Mouse (Mus musculus) testis, postnatal 10 days (tissue): Measurements from ENCODE around the gene Nop16.
"Not testable (repeated sequence)": the region's sequence is repeated elsewhere in the genome, so short reads cannot be mapped to it uniquely, and the experiment has no call there.

Experiments used
- DNase-seq: peaks from one replicate; pipeline ENCODE4 v3.0.0; 2021; ENCODE audit warnings: low spot score

The Nop16 gene

DNA sequence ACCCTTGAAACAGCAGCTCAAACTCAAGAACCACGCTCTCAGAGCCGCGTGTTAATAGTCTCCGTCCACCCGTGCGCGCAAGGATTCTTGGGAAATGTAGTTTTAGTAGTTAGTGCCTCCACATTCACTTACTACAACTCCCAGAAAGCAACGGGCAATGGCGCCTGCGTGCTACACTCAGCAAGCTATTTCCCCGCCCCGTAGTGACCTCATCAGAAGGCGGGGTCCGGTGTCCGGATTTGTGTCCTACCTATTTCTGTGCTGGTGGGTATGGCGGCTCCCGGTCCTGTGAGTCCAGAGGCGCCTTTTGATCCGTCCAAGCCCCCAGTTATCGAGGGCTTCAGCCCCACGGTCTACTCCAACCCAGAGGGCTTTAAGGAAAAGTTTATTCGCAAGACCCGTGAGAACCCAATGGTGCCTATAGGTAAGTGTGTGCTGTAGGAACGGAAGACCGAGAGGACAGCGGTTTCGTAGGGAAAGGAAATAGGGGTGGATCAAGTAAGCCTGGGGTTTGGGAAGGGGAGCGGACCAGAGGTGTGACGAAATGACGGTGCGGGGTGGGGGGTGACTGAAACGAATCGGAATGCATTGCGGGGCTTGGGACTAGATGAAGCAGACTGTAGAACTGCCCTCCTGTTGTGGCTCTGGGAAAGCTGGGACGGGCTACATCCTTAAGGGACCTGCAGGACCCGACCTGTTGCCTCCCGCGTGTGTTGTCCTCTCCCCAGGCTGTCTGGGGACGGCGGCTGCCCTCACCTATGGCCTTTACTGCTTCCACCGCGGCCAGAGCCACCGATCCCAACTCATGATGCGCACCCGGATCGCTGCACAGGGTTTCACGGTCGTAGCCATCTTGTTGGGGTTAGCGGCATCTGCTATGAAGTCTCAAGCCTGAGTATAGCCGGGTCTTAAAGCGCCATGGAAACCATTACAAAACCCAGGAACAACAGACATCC lies at the start of gene Nop16, which contains the start of gene Higd2a:
TSS of gene Nop16 (minus strand) at position 95 of the 956 bp plus-strand sequence.
TSS of gene Higd2a (plus strand) at position 212 of the 956 bp plus-strand sequence.
- peak; percentile 96 for DNase-seq

DNA sequence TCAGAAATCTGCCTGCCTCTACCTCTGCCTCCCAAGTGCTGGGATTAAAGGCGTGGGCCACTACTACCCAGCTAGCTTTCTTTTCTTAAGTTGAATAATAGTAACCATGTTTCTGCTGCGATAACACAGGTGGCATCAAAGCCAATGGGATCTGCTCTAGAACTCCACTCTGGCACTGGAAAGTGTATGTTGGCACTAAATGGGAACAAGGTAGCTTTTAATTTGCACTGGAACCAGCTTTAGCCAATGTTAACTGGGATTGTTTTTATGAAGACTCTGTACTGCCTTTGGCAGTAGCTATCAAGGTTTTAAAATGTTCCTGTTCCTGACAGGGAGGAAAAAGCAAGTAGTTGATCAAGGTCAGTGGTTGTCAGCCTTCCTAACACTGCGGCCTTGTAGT lies 45.1 kb upstream of the Nop16 start:
- DNase-seq = no peak

DNA sequence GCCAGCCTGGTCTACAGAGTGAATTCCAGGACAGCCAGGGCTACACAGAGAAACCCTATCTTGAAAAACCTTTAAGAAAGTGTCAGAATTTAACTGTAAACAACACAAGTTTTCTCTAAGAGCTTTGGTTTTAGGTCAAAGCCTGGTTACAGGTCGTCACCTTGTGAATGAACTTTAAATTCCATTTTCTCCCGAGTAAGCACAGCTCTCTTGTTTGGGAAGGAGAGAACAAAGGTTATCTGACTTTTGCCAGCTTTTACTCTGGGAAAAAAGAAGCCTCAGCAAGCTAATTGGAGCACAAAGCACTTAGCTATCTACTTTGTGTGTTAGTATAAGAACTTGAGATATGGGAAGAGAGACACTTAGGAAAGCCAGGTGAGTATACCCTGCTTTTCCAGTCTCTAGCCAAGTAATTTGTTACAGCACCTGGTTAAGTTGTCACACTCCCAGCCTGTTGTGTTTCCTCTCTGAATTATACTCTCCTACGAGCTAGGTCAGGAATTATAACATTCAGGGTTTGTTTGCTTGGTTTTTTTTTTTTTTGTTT lies 42.9 kb upstream of the Nop16 start:
- DNase-seq = no peak

DNA sequence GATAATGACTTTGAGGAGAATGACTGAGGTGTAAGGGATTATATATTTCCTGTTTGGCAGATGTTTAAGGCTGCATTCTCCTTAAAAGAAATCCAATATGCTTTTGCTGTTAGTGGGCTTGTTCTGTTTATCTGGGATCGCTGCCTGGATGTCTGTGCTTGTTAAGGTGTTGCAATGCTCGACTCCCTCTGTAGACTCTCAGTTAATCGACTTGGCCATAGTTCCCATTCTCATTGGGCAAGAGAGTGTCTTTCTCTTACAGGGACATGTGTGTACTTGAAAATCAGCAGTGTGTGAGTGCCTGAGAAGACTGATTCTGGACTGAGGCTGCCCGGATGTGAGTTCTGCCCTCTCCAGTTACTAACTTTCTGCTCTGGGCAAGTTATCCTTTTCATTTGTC lies 39.2 kb upstream of the Nop16 start:
- no peak for DNase-seq

DNA sequence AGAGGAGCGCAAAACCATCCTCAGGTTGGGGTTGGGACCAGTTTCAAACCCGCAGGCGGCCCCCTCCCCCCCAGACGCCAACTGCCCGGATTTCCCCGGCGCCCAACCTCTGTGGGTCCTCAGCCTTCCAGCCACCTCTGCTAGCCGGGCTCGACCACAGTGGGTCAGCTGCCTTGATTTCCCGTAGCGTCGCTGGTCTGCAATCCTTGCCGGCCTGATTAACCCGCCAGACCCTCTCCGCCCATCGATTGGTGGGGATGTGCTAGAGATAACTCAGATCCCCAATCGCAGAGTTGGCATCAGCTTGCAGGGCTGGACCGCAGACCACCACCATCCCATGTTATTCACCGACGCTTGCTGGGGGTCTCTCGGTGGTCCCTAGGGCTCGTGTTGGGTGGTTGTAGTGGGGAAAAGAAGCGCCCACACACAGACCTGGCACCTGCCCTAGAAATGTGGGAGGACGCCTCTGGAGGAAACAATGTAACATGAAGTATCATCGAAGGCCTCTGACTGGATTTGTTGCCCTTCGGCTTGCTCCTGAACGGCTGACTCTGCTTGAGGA lies 32.2 kb upstream of the Nop16 start:
- DNase-seq = peak; percentile 76

DNA sequence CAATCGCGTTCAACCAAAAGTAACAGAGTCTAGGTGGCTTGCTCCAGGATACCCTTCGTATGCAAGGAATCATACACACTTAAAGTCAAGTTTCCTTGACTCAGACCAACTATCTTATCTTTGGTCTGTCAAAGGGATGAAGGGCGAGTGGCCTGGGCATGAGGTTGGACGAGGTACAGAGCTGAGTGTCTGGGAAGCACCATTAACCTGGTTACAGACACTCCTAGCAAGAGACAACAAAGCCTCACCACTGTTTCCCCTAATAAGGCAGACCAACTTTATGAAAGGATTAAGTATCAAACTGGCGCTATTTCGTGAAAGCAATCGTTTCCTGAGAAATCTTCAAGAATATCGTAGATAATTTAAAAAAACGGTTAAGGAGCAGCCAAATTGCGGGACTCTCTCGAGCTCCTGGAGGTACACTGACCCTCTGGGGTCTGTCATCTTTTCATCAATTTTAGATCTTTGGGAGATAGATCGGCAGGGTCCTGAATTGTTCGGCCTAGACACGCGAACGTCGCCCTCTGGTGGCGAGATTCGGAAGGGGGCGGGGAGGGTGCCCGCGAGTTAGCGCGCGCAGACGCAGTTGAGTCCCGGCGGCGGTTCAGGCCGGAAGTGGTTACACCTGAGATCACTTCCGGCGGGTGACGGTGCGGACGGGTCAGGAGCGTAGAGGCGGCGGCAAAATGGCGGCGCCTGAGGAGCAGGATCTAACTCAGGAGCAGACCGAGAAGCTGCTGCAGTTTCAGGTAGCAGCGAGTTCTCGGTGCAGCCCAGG lies 31.5 kb upstream of the Nop16 start, which contains the start of gene Faf2:
TSS of gene Faf2 (plus strand) at position 630 of the 778 bp plus-strand sequence.
- DNase-seq = peak; percentile 99

DNA sequence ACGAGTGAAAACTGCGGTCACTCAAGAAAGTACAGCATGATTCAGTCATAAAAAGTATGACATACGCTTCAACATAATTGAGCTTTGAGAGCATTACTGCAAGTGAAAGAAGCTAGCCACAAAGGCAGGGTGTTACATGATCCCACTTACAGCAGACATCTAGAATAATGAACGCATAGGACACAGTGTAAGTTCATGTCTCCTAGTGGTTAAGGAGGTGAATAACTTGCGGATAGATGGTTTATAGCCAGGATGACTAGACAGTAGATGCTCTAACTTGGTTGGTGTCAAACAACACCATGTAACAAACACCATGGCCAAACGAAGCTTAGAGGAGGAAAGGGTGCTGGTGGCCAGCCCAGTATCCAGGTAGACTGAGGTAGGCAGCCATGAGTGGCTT lies 27.1 kb upstream of the Nop16 start:
- DNase-seq = no peak

DNA sequence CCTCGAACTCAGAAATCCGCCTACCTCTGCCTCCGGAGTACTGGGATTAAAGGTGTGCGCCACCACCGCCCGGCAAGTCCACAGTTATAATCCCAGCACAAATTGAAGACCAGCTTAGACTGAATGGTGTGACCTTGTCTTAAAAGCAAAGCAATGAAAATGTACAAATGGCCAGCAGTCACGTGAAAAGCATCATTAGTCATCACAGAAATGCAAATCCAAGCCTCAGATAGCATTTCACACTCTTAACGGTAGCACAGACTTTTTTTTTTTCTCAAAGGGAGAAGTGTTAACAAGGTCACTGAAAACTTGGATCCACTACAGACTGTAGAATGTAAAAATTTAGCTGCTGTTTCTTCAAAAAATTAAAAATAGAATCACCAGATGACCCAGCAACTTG lies 26.4 kb upstream of the Nop16 start:
- DNase-seq = no peak

DNA sequence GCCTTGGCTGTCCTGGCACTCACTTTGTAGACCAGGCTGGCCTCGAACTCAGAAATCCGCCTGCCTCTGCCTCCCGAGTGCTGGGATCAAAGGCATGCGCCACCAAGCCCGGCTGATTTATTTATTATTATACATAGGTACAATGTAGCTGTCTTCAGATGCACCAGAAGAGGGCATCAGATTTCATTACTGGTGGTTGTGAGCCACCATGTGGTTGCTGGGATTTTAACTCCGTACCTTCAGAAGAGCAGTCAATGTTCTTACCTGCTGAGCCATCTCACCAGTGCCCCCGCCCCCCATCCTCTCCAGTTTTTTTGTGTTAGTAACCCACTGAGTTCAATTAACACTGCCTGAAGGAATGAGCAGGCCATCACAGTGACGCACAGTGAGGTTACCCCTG lies 23.3 kb upstream of the Nop16 start:
- DNase-seq = not testable (repeated sequence)

DNA sequence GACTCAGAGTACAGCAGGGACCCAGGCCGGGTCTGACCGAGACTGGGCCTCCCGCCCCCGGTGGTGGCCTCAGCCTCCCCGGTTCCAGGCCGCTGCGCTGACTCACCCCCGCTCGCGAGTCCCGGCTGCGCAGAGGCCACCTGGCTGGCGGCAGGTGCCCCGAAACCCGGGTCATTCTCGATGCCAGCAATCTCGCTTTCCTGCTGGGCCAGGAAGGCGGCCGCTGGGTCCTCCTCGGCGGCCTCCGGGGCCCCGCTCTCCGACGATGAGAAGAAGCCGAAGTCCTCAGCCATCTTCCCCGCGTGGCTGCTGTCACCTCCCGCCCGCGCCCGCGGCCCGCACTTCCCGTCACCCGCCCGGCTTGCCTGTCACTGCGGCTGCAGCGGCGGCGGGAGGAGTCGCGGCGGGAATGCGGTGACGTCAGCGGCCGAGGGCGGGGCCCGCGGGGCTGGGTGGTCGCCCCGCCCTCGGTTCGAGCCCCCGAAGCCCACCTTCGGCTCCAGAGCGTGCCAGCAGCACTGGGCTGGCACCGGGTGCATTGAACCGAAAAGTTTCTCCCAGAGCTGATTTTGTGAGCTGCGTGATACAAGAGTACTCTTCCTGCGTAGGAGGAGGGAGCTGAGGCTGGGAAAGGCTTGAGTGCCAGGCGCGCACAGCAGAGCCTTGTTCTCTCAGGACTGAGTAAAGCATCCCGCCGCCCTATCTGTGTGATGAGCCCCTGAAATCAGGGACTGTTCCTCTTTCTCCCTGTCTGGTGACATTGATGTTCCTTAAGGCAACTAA lies 21.3 kb upstream of the Nop16 start, which contains the start of gene Cltb:
TSS of gene Cltb (minus strand) at position 373 of the 783 bp plus-strand sequence.
- DNase-seq = peak; percentile 95

DNA sequence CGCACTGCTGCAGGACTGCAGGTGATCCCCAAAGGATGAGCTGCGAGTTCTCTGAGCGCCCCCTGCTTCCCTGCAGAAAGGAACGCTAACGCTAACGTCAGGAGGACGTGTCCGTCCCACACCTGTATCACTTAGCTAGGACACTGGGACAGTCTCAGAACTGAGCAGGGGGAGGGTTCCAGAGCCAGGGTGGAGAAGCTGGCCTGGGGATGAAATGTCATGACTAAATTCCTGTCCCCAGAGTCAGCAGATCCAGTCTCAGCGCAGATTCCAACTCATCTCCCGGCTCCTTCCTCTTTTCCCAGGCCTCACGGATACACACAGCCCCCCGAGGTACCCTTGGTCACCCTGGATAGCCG lies 20.7 kb upstream of the Nop16 start:
- no peak for DNase-seq

DNA sequence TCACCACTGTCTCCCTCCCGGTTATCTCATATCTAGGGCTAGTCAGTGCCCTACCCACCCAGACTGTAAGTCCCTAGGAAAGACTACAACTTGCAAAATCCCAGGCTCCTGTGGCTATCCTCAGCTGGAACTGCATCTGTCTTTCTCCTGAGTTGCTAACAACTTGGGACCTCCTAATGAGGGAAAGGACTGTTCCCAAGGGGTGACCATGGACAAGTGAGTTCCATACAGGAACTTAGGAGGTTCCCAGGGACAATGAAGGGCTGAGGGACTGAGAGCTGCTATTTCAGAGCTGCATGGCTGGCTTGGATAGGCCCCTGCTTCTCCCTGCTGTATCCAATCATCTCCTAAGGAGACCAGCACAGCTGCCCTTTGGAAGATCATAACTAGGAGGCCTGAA lies 19.4 kb upstream of the Nop16 start:
- DNase-seq = no peak

DNA sequence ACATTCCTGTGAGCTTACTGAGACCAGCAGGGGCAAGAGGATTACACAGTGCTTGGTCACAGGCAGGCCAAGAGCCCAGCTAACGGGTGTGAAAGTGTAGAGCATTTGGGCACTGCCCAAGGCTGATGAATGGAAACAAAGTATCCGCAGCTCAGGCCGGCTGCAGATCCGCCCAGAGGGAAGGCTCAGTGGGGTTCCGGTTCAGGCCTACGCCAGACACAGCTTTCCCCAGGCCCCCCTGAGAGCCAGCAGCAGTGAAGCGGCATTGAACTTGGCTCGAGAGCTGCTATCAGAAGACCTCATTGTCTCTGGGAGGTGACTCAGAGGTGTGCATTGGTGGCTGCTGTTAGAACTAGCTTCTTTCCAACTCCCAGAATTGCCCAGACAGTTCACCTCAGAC lies 18.8 kb upstream of the Nop16 start:
- peak; percentile 69 for DNase-seq

DNA sequence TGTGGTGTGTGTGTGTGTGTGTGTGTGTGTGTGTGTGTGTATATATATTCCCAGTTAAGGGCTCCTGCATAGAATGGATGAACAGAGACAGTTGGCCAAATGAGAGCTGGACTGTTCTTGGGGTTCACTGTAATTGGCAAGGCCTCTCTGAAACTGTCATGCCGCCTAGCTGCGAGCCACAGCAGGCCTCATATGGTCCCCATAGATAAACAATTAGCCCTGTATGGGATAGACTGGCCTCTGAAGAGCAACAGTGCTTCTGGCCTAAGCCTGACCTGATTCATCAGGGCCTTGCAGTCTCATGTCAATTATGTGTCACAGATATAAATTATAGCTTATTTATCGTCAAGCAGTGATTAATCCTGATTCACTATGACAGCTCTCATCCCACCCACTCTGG lies 18.1 kb upstream of the Nop16 start:
- no peak for DNase-seq

DNA sequence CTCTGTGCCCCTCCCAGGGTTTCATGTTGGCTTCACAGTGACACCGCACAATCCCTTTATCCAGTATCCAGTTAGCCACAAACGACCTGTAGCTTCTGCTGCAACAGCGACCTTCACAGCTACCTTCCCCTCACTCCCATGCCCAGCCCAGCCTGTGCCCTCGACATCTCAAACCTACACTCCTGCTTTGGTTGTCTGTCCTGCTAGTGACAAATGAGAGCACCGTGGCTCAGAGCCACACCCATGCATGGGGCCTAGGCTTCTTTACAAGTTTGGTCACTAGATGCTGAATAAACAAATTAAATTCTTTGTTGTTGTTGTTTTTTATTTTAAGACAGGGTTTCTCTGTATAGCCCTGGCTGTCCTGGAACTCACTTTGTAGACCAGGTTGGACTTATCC lies 17.3 kb upstream of the Nop16 start:
- DNase-seq = no peak

DNA sequence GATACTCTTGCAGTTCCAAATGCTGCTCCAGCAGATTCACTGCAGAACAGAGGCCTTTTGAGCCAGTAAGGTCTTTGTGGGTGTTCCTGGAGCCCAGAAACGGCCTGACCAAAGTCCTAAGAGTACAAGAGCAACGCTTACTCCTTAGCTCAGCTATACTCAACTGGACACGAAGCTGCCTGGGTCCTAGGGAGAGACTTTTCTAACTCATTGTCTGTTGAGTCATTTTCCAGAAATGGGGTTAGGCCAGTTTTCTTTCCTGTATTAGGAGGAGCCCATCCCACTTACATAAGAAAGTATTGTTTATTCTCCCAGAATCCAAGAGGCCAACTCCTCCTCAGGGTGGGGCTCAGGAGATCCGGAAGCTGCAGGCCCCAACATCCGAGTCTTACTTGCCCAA lies 15.5 kb upstream of the Nop16 start:
- DNase-seq = no peak

DNA sequence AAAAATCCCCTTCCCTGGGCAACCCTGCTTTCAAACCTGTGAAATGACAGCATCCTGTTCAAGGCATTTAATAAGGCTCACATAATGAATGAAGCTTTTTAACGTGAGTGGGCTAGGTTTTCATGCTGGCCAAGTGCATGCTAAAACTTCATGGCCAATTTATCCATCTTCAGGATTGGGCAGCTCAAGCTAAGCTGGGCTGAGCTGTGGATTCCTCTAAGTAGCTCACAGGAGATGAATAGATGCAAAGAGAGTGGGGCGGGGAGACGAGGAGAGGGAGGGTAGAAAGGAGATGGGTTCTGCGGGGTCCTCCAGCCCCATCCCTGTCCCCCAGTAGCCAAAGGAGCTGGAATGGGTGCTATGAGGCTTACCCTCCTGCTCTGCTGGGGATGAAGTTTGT lies 14.3 kb upstream of the Nop16 start:
- DNase-seq = no peak

DNA sequence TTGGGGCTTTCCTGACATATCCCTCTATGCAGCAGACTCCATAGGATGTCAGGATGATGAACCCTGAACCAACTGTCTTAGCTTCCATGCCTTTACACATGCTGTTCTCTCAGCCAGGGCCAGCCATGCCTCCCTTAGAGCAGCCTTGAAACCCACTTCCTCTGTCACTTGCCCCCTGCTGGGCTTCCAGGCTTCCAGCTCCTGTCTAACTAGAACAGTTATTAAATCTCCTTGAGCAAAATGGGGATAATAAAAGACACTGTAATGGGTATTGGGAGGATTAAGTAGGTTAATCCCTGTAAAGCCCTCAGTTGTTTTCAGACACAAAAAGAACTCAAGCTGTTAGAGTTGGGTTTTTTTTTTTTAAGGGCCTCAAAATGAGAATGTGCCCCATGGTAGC lies 13.6 kb upstream of the Nop16 start:
- no peak for DNase-seq

DNA sequence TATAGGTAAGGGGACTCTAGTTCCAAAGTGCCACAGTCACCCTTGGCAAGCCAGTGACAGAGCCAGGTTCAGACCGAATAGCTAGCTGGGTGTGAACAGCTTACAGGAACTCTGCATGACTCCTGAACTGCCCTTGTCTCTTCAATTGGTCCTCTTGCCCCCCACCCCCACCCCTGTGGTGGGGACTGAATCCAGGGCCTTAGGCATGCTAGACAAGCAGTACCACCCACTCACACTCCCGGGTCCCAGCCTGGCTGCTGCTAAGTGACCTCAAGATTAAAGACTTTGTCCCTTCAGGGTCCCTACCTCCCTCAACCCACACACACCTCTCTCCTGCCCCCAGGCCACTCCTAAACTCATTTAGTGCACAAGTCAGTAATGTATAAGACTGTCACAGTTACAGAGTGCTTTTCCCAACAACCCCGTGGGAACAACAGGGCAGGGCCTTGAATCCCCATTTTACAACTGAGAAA lies 12.8 kb upstream of the Nop16 start:
- DNase-seq = no peak

DNA sequence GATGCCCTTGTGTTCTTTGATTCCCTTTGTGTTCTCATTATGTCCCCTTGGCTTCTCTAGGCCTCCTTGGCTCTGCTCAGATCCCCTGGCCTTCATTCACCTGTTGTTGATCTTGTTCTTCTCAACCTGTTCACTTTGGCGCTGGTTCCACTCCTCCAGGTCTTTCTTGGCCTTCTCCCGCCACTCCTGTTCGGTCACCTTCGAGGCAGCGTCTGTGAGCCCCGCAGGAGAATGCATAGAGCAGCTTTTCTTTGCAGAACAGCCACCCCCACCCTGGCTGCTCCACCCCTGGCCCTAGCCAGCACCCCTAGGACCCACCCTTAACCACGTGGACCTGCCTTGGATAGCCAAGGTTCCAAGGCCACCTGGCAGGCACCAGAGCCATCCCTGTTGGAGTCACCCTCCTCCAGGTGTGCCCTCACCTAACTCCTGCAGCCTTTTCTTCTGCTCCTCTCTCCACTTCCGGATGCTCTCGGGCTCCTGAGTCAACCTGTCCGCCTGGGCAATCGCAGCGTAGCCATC lies 8.8 kb upstream of the Nop16 start:
- no peak for DNase-seq

DNA sequence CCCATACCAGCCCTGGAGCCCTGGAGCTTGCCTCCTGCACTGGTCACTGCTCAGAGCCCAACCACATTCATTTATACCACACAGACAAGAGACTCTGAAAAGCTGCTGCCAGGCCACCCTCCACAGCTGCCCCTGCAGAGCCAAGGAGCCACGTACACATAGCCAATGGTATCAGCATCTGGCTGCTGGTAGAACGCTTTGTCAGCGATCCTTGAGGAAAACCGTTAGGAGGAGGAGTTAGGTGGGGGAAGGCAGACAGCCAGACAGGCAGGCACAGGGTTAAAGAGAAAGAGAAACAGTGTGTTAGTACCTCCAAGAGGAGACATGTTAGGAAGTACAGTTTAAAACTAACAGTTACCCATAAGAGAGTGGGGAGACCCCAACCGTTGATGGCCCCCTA lies 7.0 kb upstream of the Nop16 start:
- no peak for DNase-seq
